Mouse (Mus musculus) limb, embryonic 14.5 days (tissue): Measurements from ENCODE around the gene Aspscr1. TPM values are rescaled to one million over a fixed set of nuclear protein-coding genes. Genes with fewer than 3 reads are reported as not detected.
A peak's percentile ranks its signal among the peaks of the same experiment; 100 is the strongest.

Source experiments
- ATAC-seq: fragments of 200-750 bp; cut with Nextera tagmentation; 2 replicates; pipeline ENCODE4 v1.8.0; 2017; ENCODE audit warnings: low read depth, moderate number of reproducible peaks, moderate TSS enrichment; ENCODE audit not compliant: low FRiP score
- DNase-seq: peaks from one replicate; pipeline ENCODE4 v3.0.0-alpha.2; 2015; ENCODE audit warnings: low spot score
- H3K27ac ChIP-seq: fragments of 300-500 bp; sonication (generic); replicated peaks from 2 replicates; pipeline ENCODE4 v1.5.1; 2014; ENCODE audit warnings: low read depth, mild to moderate bottlenecking, low read length, moderate library complexity, mixed read lengths
- H3K27me3 ChIP-seq: fragments of 300-500 bp; sonication (generic); 2 replicates; pipeline ENCODE4 v1.6.1; 2014; ENCODE audit warnings: low read length, mixed read lengths; ENCODE audit not compliant: control insufficient read depth, insufficient read depth
- H3K36me3 ChIP-seq: fragments of 300-500 bp; sonication (generic); 2 replicates; pipeline ENCODE4 v1.6.1; 2014; ENCODE audit warnings: mild to moderate bottlenecking, low read length, moderate library complexity, mixed read lengths; ENCODE audit not compliant: control insufficient read depth, insufficient read depth
- H3K4me1 ChIP-seq: fragments of 300-500 bp; sonication (generic); 2 replicates; pipeline ENCODE4 v1.6.1; 2014; ENCODE audit warnings: antibody characterized with exemption, low read length, mixed read lengths; ENCODE audit not compliant: control insufficient read depth, insufficient read depth
- H3K4me2 ChIP-seq: fragments of 300-500 bp; sonication (generic); replicated peaks from 2 replicates; pipeline ENCODE4 v1.6.1; 2014; ENCODE audit warnings: low read depth, mild to moderate bottlenecking, low read length, moderate library complexity; ENCODE audit not compliant: severe bottlenecking
- H3K4me3 ChIP-seq: fragments of 300-500 bp; sonication (generic); replicated peaks from 2 replicates; pipeline ENCODE4 v1.5.1; 2014; ENCODE audit warnings: low read length
- H3K9ac ChIP-seq: fragments of 300-500 bp; sonication (generic); 2 replicates; pipeline ENCODE4 v1.6.1; 2014; ENCODE audit warnings: mild to moderate bottlenecking, low read depth, low read length, moderate library complexity; ENCODE audit not compliant: severe bottlenecking
- H3K9me3 ChIP-seq: fragments of 300-500 bp; sonication (generic); 2 replicates; pipeline ENCODE4 v1.6.1; 2016; ENCODE audit warnings: low read length; ENCODE audit not compliant: control insufficient read depth
- POLR2A ChIP-seq: fragments of 200-500 bp; IDR thresholded peaks from 2 replicates; pipeline ENCODE4 v1.8.0; 2012; ENCODE audit warnings: inconsistent platforms, mild to moderate bottlenecking, moderate library complexity, borderline replicate concordance; ENCODE audit not compliant: insufficient read depth, insufficient read length; ENCODE audit errors: extremely low read depth
- WGBS: fragments of 180-500 bp; shearing (Covaris S2); extraction: QIAGEN DNeasy Blood & Tissue Kit; methylation state at CpG from one replicate; pipeline ENCODE4 v1.1.7; 2014; 5-methylcytosine and 5-hydroxymethylcytosine counted together
- polyA plus RNA-seq, 2 experiments: library from polyadenylated mRNA; depleted of rRNA in 1 of 2; stranded (reverse) in 1 of 2; unstranded in 1 of 2; fragments of >200 nt; fragmentation: Nextera tagmentation in 1 of 2; extraction: Ambion mirVana in 1 of 2; gene quantifications; 2 replicates each; pipeline versions ENCODE4 v1.2.1 to v1.2.3; 2012 to 2014

Gene Aspscr1
- polyA plus RNA-seq, 2 experiments, result 73.9 to 96.1 TPM

- H3K4me1 ChIP-seq, result no peaks in the 10 kb centered on the region
- peak; percentile 49 for DNase-seq
- 0 out of 2 replicates have a peak, but pooled peaks have one; percentile 51 for ATAC-seq
- no peak overlapping the region for H3K4me2 ChIP-seq
- H3K4me3 ChIP-seq, result no peak overlapping the region
- H3K36me3 ChIP-seq, result peaks cover 62% of the 10 kb centered on the region
- H3K9me3 ChIP-seq, result no peaks in the 10 kb centered on the region
- WGBS, result 73% methylated on average over 20 of the region's 20 CpGs
- no peaks in the 10 kb centered on the region for H3K27me3 ChIP-seq
- H3K9ac ChIP-seq, result no peak overlapping the region
- H3K27ac ChIP-seq, result peak overlapping the region; percentile 63
- no peak for TF ChIP-seq POLR2A
Measured at GRCm38 (mm10) chr11:120686650-120687272, 14.0 kb downstream of the Aspscr1 start.

DNA sequence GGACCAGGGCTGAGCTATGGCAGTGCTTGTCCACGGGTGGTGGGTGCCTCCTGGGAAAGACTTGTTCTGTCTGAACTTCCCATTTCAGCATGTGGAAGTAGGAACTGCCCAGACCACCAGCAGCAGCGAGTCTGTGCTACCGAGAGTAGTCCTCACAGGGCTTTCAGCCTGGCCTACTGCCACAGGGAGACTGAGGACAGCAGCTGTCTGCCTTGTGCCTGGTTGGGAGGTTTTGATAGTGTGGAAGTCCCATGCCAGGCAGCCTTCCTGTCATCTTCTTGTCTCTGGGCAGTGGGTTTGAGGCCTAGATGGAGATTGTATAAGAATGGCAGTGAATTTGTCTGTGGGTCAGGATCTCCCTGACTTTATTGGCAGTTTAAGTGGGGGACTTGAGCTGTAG, 16.6 kb downstream of the Aspscr1 start:
- Histone ChIP-seq H3K4me2 (no peak overlapping the region), H3K27me3 (no peaks in the 10 kb centered on the region), H3K36me3 (peaks cover 58% of the 10 kb centered on the region), H3K4me3 (no peak overlapping the region), H3K27ac (no peak overlapping the region), H3K9ac (no peak overlapping the region), H3K9me3 (no peaks in the 10 kb centered on the region), H3K4me1 (no peaks in the 10 kb centered on the region)
- no peak for ATAC-seq
- 78% methylated on average over 3 of the region's 3 CpGs for WGBS
- no peak for TF ChIP-seq POLR2A
- no peak for DNase-seq

DNA sequence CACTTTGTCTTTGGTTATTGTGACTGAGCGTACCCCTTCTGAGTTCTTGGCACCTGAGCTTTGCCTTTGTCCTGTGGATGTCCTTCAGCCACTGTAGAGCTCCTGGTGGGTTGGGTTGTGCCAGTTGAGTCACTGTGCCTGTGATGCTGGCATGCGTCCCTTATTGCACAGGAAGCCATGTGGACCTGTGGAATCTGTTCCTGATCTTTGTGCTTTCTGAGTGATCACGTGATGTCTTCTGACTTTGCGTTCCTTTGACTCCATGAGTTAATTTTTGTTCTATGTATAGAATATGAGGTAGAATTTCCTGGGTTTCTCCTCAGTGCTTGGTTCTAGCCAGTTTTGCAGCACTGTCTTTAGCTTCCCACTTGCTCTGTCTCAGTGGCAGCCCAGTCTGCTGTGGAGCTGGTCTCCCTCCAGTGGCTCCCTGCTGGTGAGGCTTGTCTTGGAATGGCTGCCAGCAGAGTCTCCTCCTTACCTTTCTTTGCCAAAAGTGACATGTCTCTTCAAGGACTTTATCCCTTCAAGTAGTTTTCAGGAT, 19.8 kb downstream of the Aspscr1 start:
- H3K4me2 ChIP-seq, result no peak overlapping the region
- H3K27me3 ChIP-seq, result no peaks in the 10 kb centered on the region
- TF ChIP-seq POLR2A, result no peak
- DNase-seq (no peak), ATAC-seq (no peak)
- WGBS, result 83% methylated on average over 4 of the region's 4 CpGs
- no peak overlapping the region for H3K9ac ChIP-seq
- peaks cover 10% of the 10 kb centered on the region for H3K4me1 ChIP-seq
- peaks cover 57% of the 10 kb centered on the region for H3K36me3 ChIP-seq
- H3K9me3 ChIP-seq, result peaks cover 5% of the 10 kb centered on the region; the same call in 1 of the 2 replicates
- H3K4me3 ChIP-seq, result no peak overlapping the region
- no peak overlapping the region for H3K27ac ChIP-seq

GRCm38 (mm10) chr11:120693461-120693860, 20.7 kb downstream of the Aspscr1 start:
- H3K4me2 ChIP-seq, result no peak overlapping the region
- H3K4me3 ChIP-seq, result no peak overlapping the region
- DNase-seq, result no peak
- no peak for ATAC-seq
- no peak for TF ChIP-seq POLR2A
- H3K27ac ChIP-seq, result no peak overlapping the region
- no peak overlapping the region for H3K9ac ChIP-seq
- H3K4me1 ChIP-seq, result peaks cover 10% of the 10 kb centered on the region
- H3K27me3 ChIP-seq, result no peaks in the 10 kb centered on the region
- H3K36me3 ChIP-seq, result peaks cover 50% of the 10 kb centered on the region
- 84% methylated on average over 3 of the region's 3 CpGs for WGBS
- peaks cover 5% of the 10 kb centered on the region; the same call in 1 of the 2 replicates for H3K9me3 ChIP-seq

DNA sequence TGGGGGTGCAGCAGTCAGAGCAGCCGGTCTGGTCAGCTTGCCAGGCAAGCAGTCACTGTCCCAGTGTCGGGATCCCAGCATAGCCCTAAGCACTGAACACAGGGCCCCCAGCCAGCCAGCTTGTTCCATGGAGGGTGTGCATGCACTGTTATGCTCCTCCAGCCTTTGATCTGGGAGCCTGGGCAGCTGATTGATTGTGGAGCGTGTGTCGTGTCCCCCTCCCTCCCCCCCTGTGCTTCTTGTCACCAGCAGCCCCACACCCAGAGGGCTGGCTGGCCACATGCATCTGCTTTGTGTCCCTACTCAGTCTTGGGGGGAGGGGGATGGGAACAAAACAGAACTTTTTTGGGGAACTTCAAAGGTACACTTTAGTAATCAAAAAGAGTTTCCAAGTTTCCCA, 22.4 kb downstream of the Aspscr1 start:
- peak; percentile 52; the same call in 1 of the 2 replicates for ATAC-seq
- no peaks in the 10 kb centered on the region for H3K27me3 ChIP-seq
- peaks cover 47% of the 10 kb centered on the region for H3K36me3 ChIP-seq
- peak overlapping the region; percentile 39; the same call in 1 of the 2 replicates for H3K27ac ChIP-seq
- H3K9ac ChIP-seq, result peak overlapping the region; percentile 16
- TF ChIP-seq POLR2A, result no peak
- H3K4me1 ChIP-seq, result peaks cover 10% of the 10 kb centered on the region
- H3K4me3 ChIP-seq, result no peak overlapping the region
- no peak overlapping the region for H3K4me2 ChIP-seq
- no peak for DNase-seq
- 7% methylated on average over 4 of the region's 4 CpGs for WGBS
- peaks cover 5% of the 10 kb centered on the region; the same call in 1 of the 2 replicates for H3K9me3 ChIP-seq

- no peak for DNase-seq
- H3K4me1 ChIP-seq, result peaks cover 10% of the 10 kb centered on the region
- peaks cover 5% of the 10 kb centered on the region; the same call in 1 of the 2 replicates for H3K9me3 ChIP-seq
- peaks cover 47% of the 10 kb centered on the region for H3K36me3 ChIP-seq
- ATAC-seq, result no peak
- no peak overlapping the region for H3K4me2 ChIP-seq
- WGBS, result 12% methylated on average over 12 of the region's 12 CpGs
- H3K27me3 ChIP-seq, result no peaks in the 10 kb centered on the region
- no peak for TF ChIP-seq POLR2A
- H3K9ac ChIP-seq, result peak overlapping the region; percentile 38; the same call in 1 of the 2 replicates
- peak overlapping the region; percentile 39; the same call in 1 of the 2 replicates for H3K27ac ChIP-seq
- H3K4me3 ChIP-seq, result no peak overlapping the region
Measured at GRCm38 (mm10) chr11:120695641-120696040, 22.9 kb downstream of the Aspscr1 start.
